Mouse (Mus musculus): Measurements from ENCODE around the gene Krtap9-3.

- TF ChIP-seq HCFC1 (IDR thresholded peaks at IDR 0.05; ENCODE audit: borderline replicate concordance, insufficient read depth, low read length) (no peak), ZC3H11A (IDR thresholded peaks at IDR 0.05; ENCODE audit: borderline replicate concordance, low read depth, low read length) (no peak)
Observed at GRCm38 (mm10) chr11:99644351-99644750, 46.4 kb upstream of the Krtap9-3 start.
